Mouse (Mus musculus) MEL (cell line): ENCODE results near the gene Cfi. TPM values are rescaled to one million over a fixed set of nuclear protein-coding genes. Genes with fewer than 3 reads are reported as not detected.

ENCODE experiments used
- DNase-seq: peaks from one replicate; pipeline ENCODE4 v3.0.0; 2011; ENCODE audit warnings: low read depth, low spot score
- H3K27ac ChIP-seq: 2 replicates; pipeline ENCODE4 v1.5.1; 2012; ENCODE audit warnings: low read depth, mild to moderate bottlenecking, control low read depth, low read length, moderate library complexity; ENCODE audit not compliant: control insufficient read depth
- H3K27me3 ChIP-seq, 2 experiments: fragments of 150-350 bp in 1 of 2; sonication (generic) in 1 of 2; 2 replicates each; pipeline ENCODE4 v1.6.1; 2012; ENCODE audit warnings: low read length in 2 of 2, mild to moderate bottlenecking in 2 of 2, improper control_type of control experiment in 1 of 2, moderate library complexity in 1 of 2; ENCODE audit not compliant: insufficient read depth in 2 of 2, control insufficient read depth in 1 of 2
- H3K36me3 ChIP-seq, 2 experiments: 2 replicates each; pipeline ENCODE4 v1.6.1; 2012 to 2014; ENCODE audit warnings: low read length in 2 of 2, improper control_type of control experiment in 1 of 2, inconsistent platforms in 1 of 2, mild to moderate bottlenecking in 1 of 2; ENCODE audit not compliant: insufficient read depth in 2 of 2, control insufficient read depth in 1 of 2
- H3K4me1 ChIP-seq, 2 experiments: fragments of 150-350 bp in 1 of 2; sonication (generic) in 1 of 2; 2 replicates each; pipeline ENCODE4 v1.6.1; 2012; ENCODE audit warnings: low read length in 2 of 2, improper control_type of control experiment in 1 of 2, mild to moderate bottlenecking in 1 of 2; ENCODE audit not compliant: insufficient read depth in 2 of 2, control insufficient read depth in 1 of 2
- H3K4me3 ChIP-seq, 2 experiments: fragments of 150-350 bp in 1 of 2; sonication (generic) in 1 of 2; 2 replicates each; pipeline ENCODE4 v1.5.1; 2012; ENCODE audit warnings: low read depth in 2 of 2, low read length in 2 of 2, mild to moderate bottlenecking in 2 of 2, moderate library complexity in 2 of 2, control low read depth in 1 of 2, improper control_type of control experiment in 1 of 2; ENCODE audit not compliant: control insufficient read depth in 1 of 2, insufficient read depth in 1 of 2
- H3K79me2 ChIP-seq: 2 replicates; pipeline ENCODE4 v1.6.1; 2012; ENCODE audit warnings: mild to moderate bottlenecking, low read length, moderate library complexity; ENCODE audit not compliant: control insufficient read depth, poor library complexity, insufficient read depth
- H3K9ac ChIP-seq: 2 replicates; pipeline ENCODE4 v1.6.1; 2012; ENCODE audit warnings: low read depth, mild to moderate bottlenecking, control low read depth, low read length, moderate library complexity; ENCODE audit not compliant: control insufficient read depth, poor library complexity, severe bottlenecking
- H3K9me3 ChIP-seq: fragments of 150-350 bp; sonication (generic); replicated peaks from 2 replicates; pipeline ENCODE4 v1.6.1; 2012; ENCODE audit warnings: mild to moderate bottlenecking, low read length, improper control_type of control experiment, moderate library complexity; ENCODE audit not compliant: insufficient read depth
- BHLHE40 ChIP-seq: IDR thresholded peaks from 2 replicates; pipeline ENCODE4 v1.6.1; 2012; ENCODE audit warnings: low read depth, mild to moderate bottlenecking, inconsistent platforms, low read length, improper control_type of control experiment, borderline replicate concordance
- CHD2 ChIP-seq: IDR thresholded peaks from 2 replicates; pipeline ENCODE4 v1.6.1; 2011; ENCODE audit warnings: low read length, improper control_type of control experiment
- EP300 ChIP-seq, 2 experiments: IDR thresholded peaks; 2 replicates each; pipeline ENCODE4 v1.6.1; 2011; ENCODE audit warnings: improper control_type of control experiment in 2 of 2, low read length in 2 of 2, low read depth in 1 of 2, mild to moderate bottlenecking in 1 of 2
- ETS1 ChIP-seq: IDR thresholded peaks from 2 replicates; pipeline ENCODE4 v1.6.1; 2012; ENCODE audit warnings: low read depth, mild to moderate bottlenecking, inconsistent platforms, low read length, improper control_type of control experiment, moderate library complexity
- GATA1 ChIP-seq: IDR thresholded peaks from 2 replicates; pipeline ENCODE4 v1.6.1; 2011; ENCODE audit warnings: low read depth, low read length, improper control_type of control experiment
- MXI1 ChIP-seq: IDR thresholded peaks from 2 replicates; pipeline ENCODE4 v1.6.1; 2011; ENCODE audit warnings: mild to moderate bottlenecking, low read depth, low read length, improper control_type of control experiment
- MYB ChIP-seq: IDR thresholded peaks from 2 replicates; pipeline ENCODE4 v1.6.1; 2011; ENCODE audit warnings: mild to moderate bottlenecking, low read depth, low read length, improper control_type of control experiment
- MYC ChIP-seq: IDR thresholded peaks from 2 replicates; pipeline ENCODE4 v1.6.1; 2011; ENCODE audit warnings: low read depth, mild to moderate bottlenecking, low read length, improper control_type of control experiment, moderate library complexity
- POLR2AphosphoS2 ChIP-seq: IDR thresholded peaks from 2 replicates; pipeline ENCODE4 v1.6.1; 2011; ENCODE audit warnings: low read length, improper control_type of control experiment
- SIN3A ChIP-seq: IDR thresholded peaks from 2 replicates; pipeline ENCODE4 v1.6.1; 2012; ENCODE audit warnings: low read length, improper control_type of control experiment, inconsistent platforms
- SMC3 ChIP-seq: IDR thresholded peaks from 2 replicates; pipeline ENCODE4 v1.6.1; 2011; ENCODE audit warnings: low read depth, low read length, improper control_type of control experiment
- TBP ChIP-seq: IDR thresholded peaks from 2 replicates; pipeline ENCODE4 v1.8.0; 2011; ENCODE audit warnings: low read depth, low read length, improper control_type of control experiment
- TCF12 ChIP-seq: IDR thresholded peaks from 2 replicates; pipeline ENCODE4 v1.6.1; 2014; ENCODE audit warnings: low read depth, mild to moderate bottlenecking, inconsistent platforms, low read length, improper control_type of control experiment, moderate library complexity
- UBTF ChIP-seq: IDR thresholded peaks from 2 replicates; pipeline ENCODE4 v1.6.1; 2012; ENCODE audit warnings: low read depth, mild to moderate bottlenecking, inconsistent platforms, low read length, improper control_type of control experiment, moderate library complexity, borderline replicate concordance; ENCODE audit not compliant: insufficient read depth
- USF1 ChIP-seq: IDR thresholded peaks from 2 replicates; pipeline ENCODE4 v1.6.1; 2014; ENCODE audit warnings: low read depth, mild to moderate bottlenecking, inconsistent platforms, low read length, improper control_type of control experiment, moderate library complexity
- USF2 ChIP-seq, 2 experiments: IDR thresholded peaks; 2 replicates each; pipeline ENCODE4 v1.6.1; 2011 to 2012; ENCODE audit warnings: improper control_type of control experiment in 2 of 2, low read length in 2 of 2, borderline replicate concordance in 1 of 2, inconsistent platforms in 1 of 2, low read depth in 1 of 2, mild to moderate bottlenecking in 1 of 2; ENCODE audit not compliant: insufficient read depth in 1 of 2
- ZC3H11A ChIP-seq: IDR thresholded peaks from 2 replicates; pipeline ENCODE4 v1.6.1; 2012; ENCODE audit warnings: low read depth, mild to moderate bottlenecking, inconsistent platforms, low read length, improper control_type of control experiment
- ZNF384 ChIP-seq: IDR thresholded peaks from 2 replicates; pipeline ENCODE4 v1.6.1; 2012; ENCODE audit warnings: low read depth, mild to moderate bottlenecking, inconsistent platforms, low read length, improper control_type of control experiment
- polyA plus RNA-seq, 2 experiments: library from polyadenylated mRNA; stranded (reverse) in 1 of 2; unstranded in 1 of 2; fragments of >175 nt in 1 of 2; fragments of >200 nt in 1 of 2; gene quantifications; 2 replicates each; pipeline versions ENCODE4 v1.2.1 to v1.2.4; 2012; ENCODE audit warnings: low replicate concordance in 2 of 2, low read depth in 1 of 2; ENCODE audit not compliant: insufficient read length in 2 of 2, insufficient read depth in 1 of 2, missing spikeins in 1 of 2
- total RNA-seq: library from RNA; depleted of rRNA; stranded (reverse); fragments of 300-350 nt; gene quantifications from 2 replicates; pipeline ENCODE4 v1.2.3, GENCODE M21; 2012

Cfi gene
- total and polyA plus RNA-seq, 3 experiments = 0.06 TPM; not detected in 2

DNA sequence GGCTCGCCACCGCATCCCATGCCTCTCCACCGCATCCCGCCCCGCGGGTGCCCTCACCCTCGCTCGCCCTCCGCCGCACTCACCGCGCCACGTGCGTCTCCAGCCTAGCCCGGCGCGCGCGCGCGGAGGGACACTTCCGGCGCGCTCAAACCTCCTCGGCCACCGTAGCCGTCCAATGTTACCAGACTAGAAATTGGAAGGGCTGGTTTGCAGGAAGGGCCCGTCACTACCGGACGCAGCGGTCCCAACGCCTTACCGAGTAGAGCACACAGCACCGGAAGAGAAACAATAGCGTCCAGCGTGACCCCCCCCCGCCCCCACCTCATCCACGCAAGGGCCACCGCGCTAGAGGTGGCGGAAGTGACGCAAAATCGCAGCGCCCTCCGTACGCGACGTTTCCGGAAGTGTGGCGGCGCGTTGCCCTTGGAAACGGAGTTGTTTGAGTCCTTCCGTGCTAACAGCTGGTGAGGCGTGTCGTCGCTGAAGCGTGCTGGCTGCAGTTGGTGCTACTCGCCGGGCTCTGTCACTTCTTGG lies 4.6 kb upstream of the Cfi start, which contains the start of gene Gar1 (continued):
- TF ChIP-seq TCF12 (no peak; the same call in 1 of the 2 replicates), EP300 (IDR thresholded peaks at IDR 0.05; ENCODE audit: low read depth in 1 of 2, low read length in 2 of 2) (no peak)
- TF ChIP-seq, all 39 proteins: peak for 14

DNA sequence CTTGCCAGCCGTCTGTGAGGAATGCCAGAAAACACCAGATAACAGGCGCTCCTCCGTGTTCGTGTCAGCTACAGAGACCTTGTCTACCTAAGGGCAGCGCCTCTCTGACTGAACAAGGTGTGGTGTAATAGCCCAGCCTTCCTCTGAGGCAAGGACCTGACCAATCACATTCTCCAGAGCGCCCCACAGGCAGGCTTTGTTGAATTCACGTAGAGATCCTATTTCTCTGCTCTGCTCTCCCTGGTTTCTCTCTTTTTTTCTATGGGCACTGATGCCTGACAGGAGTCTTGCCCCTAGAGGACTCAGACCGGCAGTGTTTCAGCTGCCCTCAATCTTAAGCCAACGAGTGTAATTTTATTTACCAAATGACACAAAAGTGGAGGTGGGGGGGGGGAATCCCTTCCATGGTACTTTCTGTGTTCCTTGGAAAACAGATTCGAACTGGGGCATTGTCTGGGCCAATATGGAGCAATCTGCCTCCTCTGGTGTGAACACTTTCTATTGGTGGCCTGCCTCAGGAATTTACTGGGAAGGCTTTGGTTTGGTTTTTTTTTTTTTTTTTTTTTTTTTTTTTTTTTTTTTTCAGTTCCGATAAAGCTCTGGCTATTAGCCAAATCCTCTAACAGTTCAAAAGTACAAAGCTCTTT lies 490 bp downstream of the Cfi start:
- H3K79me2 ChIP-seq = no peaks in the 10 kb centered on the region
- no peak overlapping the region for H3K27ac ChIP-seq
- no peaks in the 10 kb centered on the region for H3K9me3 ChIP-seq
- no peak for TF ChIP-seq MXI1
- TF ChIP-seq ZNF384 = peak; percentile 80
- H3K4me3 ChIP-seq = peak overlapping the region; percentile 34 to 50
- H3K27me3 ChIP-seq = no peaks in the 10 kb centered on the region; a peak in 2 of 4 replicates
- H3K4me1 ChIP-seq = peaks cover 0 to 13% of the 10 kb centered on the region in 2 experiments; a peak in 3 of 4 replicates
- peak; percentile 54 for DNase-seq
- peaks cover 0 to 6% of the 10 kb centered on the region in 2 experiments; a peak in 2 of 4 replicates for H3K36me3 ChIP-seq
- H3K9ac ChIP-seq = peak overlapping the region; percentile 44

DNA sequence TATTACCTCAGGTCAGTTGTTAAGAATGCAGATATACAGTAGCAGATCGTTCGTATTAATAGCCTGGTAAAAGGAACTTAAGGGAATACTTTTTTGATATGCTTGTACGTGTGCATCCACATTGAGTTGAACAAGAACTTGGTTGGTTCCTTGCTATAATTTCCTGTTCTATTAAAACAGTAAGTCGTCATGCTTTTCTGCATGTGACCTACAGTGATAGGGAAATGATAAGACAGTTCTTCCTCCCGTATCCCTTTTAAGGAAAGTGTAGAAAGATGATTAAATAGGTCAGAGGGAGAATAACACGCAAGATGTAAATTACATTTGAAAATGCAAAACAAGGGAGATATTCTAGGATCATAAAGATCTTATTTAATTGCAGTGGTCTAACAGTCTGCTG lies 1.3 kb downstream of the Cfi start:
- Histone ChIP-seq H3K36me3 (peaks cover 0 to 6% of the 10 kb centered on the region in 2 experiments; a peak in 2 of 4 replicates), H3K27ac (no peak overlapping the region), H3K27me3 (no peaks in the 10 kb centered on the region; a peak in 2 of 4 replicates)
- TF ChIP-seq USF2 (IDR thresholded peaks at IDR 0.05; ENCODE audit: borderline replicate concordance in 1 of 2, insufficient read depth in 1 of 2, low read depth in 1 of 2, low read length in 2 of 2) = 0 out of 4 replicates have a peak, but pooled peaks of 1 of the 2 experiments have one; percentile 6
- TF ChIP-seq TCF12 = no peak
- TF ChIP-seq GATA1 = peak; percentile 56; the same call in 1 of the 2 replicates
- no peak for TF ChIP-seq CHD2
- TF ChIP-seq ZNF384 = no peak
- TF ChIP-seq BHLHE40 = peak; percentile 92
- no peak for TF ChIP-seq MYB
- no peak for TF ChIP-seq SIN3A
- no peak for TF ChIP-seq SMC3
- TF ChIP-seq POLR2AphosphoS2 = no peak
- no peak for TF ChIP-seq MYC
- no peak for TF ChIP-seq UBTF
- peak; percentile 62 for TF ChIP-seq ETS1
- TF ChIP-seq TBP = no peak
- peak; percentile 42 to 57; a peak in 1 of 4 replicates for TF ChIP-seq EP300 (IDR thresholded peaks at IDR 0.05; ENCODE audit: low read depth in 1 of 2, low read length in 2 of 2)
- TF ChIP-seq ZC3H11A = no peak
- peak; percentile 76 for TF ChIP-seq USF1
- TF ChIP-seq, all 39 proteins: peak for 6
- Histone ChIP-seq H3K79me2 (no peaks in the 10 kb centered on the region), H3K4me1 (peaks cover 0 to 13% of the 10 kb centered on the region in 2 experiments; a peak in 3 of 4 replicates), H3K4me3 (no peak overlapping the region), H3K9ac (no peak overlapping the region), H3K9me3 (no peaks in the 10 kb centered on the region)
- DNase-seq = peak; percentile 20
